Mouse (Mus musculus): ENCODE data around the gene Gm21972. TPM values are rescaled to one million over a fixed set of nuclear protein-coding genes. Genes with fewer than 3 reads are reported as not detected.

Gene Gm21972
- not detected in 2 replicates for polyA plus RNA-seq (2015; fragmentation: Nextera tagmentation; extraction: Ambion mirVana)

- WGBS (ENCODE audit: insufficient replicate concordance), result 85% methylated on average over 4 of the region's 4 CpGs
- Histone ChIP-seq H3K4me3 (replicated peaks) (no peak within 1 kb of the TSS), H3K9ac (no peak within 1 kb of the TSS), H3K4me2 (no peak within 1 kb of the TSS), H3K9me3 (replicated peaks) (no peaks in the 10 kb centered on the region), H3K27ac (replicated peaks) (no peak within 1 kb of the TSS), H3K36me3 (replicated peaks) (peaks cover 85% of the 10 kb centered on the region), H3K4me1 (replicated peaks) (no peaks in the 10 kb centered on the region), H3K27me3 (no peaks in the 10 kb centered on the region)
- ATAC-seq (ENCODE audit: insufficient read depth), result no peak
Observed at GRCm38 (mm10) chr1:86133337-86133736, at the start of gene Gm21972. TSS of gene Gm21972 (plus strand) at chr1:86133637.

- no peak overlapping the region for H3K9ac ChIP-seq
- 74% methylated on average over 7 of the region's 7 CpGs for WGBS (ENCODE audit: insufficient replicate concordance)
- H3K4me2 ChIP-seq, result no peak overlapping the region
- no peak overlapping the region for H3K4me3 ChIP-seq (replicated peaks)
- H3K27ac ChIP-seq (replicated peaks), result no peak overlapping the region
- no peaks in the 10 kb centered on the region for H3K27me3 ChIP-seq
- H3K36me3 ChIP-seq (replicated peaks), result peaks cover 81% of the 10 kb centered on the region
- no peaks in the 10 kb centered on the region for H3K9me3 ChIP-seq (replicated peaks)
- no peak for ATAC-seq (ENCODE audit: insufficient read depth)
- H3K4me1 ChIP-seq (replicated peaks), result no peaks in the 10 kb centered on the region
Observed at GRCm38 (mm10) chr1:86094413-86094812, 39.0 kb upstream of the Gm21972 start.

- no peak overlapping the region for H3K4me3 ChIP-seq (replicated peaks)
- no peak overlapping the region for H3K4me2 ChIP-seq
- no peak for ATAC-seq (ENCODE audit: insufficient read depth)
- H3K36me3 ChIP-seq (replicated peaks), result peaks cover 26% of the 10 kb centered on the region
- H3K9ac ChIP-seq, result no peak overlapping the region
- 94% methylated on average over 1 of the region's 1 CpGs for WGBS (ENCODE audit: insufficient replicate concordance)
- H3K4me1 ChIP-seq (replicated peaks), result no peaks in the 10 kb centered on the region
- no peaks in the 10 kb centered on the region for H3K9me3 ChIP-seq (replicated peaks)
- no peaks in the 10 kb centered on the region for H3K27me3 ChIP-seq
- no peak overlapping the region for H3K27ac ChIP-seq (replicated peaks)
Observed at GRCm38 (mm10) chr1:86105054-86105453, 28.4 kb upstream of the Gm21972 start.

GRCm38 (mm10) chr1:86111779-86112178, 21.7 kb upstream of the Gm21972 start, which contains the start of gene Htr2b:
TSS of gene Htr2b (minus strand) at chr1:86111970.
- Histone ChIP-seq H3K27ac (replicated peaks) (no peak within 1 kb of the TSS), H3K4me1 (replicated peaks) (no peaks in the 10 kb centered on the region), H3K27me3 (no peaks in the 10 kb centered on the region), H3K9ac (no peak within 1 kb of the TSS), H3K9me3 (replicated peaks) (no peaks in the 10 kb centered on the region), H3K4me3 (replicated peaks) (no peak within 1 kb of the TSS), H3K36me3 (replicated peaks) (peaks cover 23% of the 10 kb centered on the region), H3K4me2 (no peak within 1 kb of the TSS)
- ATAC-seq (ENCODE audit: insufficient read depth), result no peak
- 71% methylated on average over 6 of the region's 6 CpGs for WGBS (ENCODE audit: insufficient replicate concordance)

GRCm38 (mm10) chr1:86114141-86114540, 19.3 kb upstream of the Gm21972 start:
- WGBS (ENCODE audit: insufficient replicate concordance), result 80% methylated on average over 3 of the region's 3 CpGs
- Histone ChIP-seq H3K9ac (no peak overlapping the region), H3K27me3 (no peaks in the 10 kb centered on the region), H3K9me3 (replicated peaks) (no peaks in the 10 kb centered on the region), H3K4me2 (no peak overlapping the region), H3K4me1 (replicated peaks) (no peaks in the 10 kb centered on the region), H3K27ac (replicated peaks) (no peak overlapping the region), H3K4me3 (replicated peaks) (no peak overlapping the region), H3K36me3 (replicated peaks) (peaks cover 37% of the 10 kb centered on the region)
- no peak for ATAC-seq (ENCODE audit: insufficient read depth)

- peaks cover 75% of the 10 kb centered on the region for H3K36me3 ChIP-seq (replicated peaks)
- 85% methylated on average over 4 of the region's 4 CpGs for WGBS (ENCODE audit: insufficient replicate concordance)
- no peak overlapping the region for H3K4me2 ChIP-seq
- H3K27ac ChIP-seq (replicated peaks), result no peak overlapping the region
- H3K4me3 ChIP-seq (replicated peaks), result no peak overlapping the region
- ATAC-seq (ENCODE audit: insufficient read depth), result no peak
- no peaks in the 10 kb centered on the region for H3K27me3 ChIP-seq
- H3K4me1 ChIP-seq (replicated peaks), result no peaks in the 10 kb centered on the region
- no peak overlapping the region for H3K9ac ChIP-seq
- no peaks in the 10 kb centered on the region for H3K9me3 ChIP-seq (replicated peaks)
Observed at GRCm38 (mm10) chr1:86119549-86119948, 13.9 kb upstream of the Gm21972 start.

- no peaks in the 10 kb centered on the region for H3K4me1 ChIP-seq (replicated peaks)
- no peak overlapping the region for H3K4me3 ChIP-seq (replicated peaks)
- no peak overlapping the region for H3K9ac ChIP-seq
- 85% methylated on average over 2 of the region's 2 CpGs for WGBS (ENCODE audit: insufficient replicate concordance)
- H3K27me3 ChIP-seq, result no peaks in the 10 kb centered on the region
- H3K36me3 ChIP-seq (replicated peaks), result peaks cover 85% of the 10 kb centered on the region
- no peak overlapping the region for H3K4me2 ChIP-seq
- H3K27ac ChIP-seq (replicated peaks), result no peak overlapping the region
- no peaks in the 10 kb centered on the region for H3K9me3 ChIP-seq (replicated peaks)
- ATAC-seq (ENCODE audit: insufficient read depth), result no peak
Observed at GRCm38 (mm10) chr1:86126036-86126435, 7.4 kb upstream of the Gm21972 start.

- no peak overlapping the region for H3K27ac ChIP-seq (replicated peaks)
- H3K4me3 ChIP-seq (replicated peaks), result no peak overlapping the region
- peaks cover 86% of the 10 kb centered on the region for H3K36me3 ChIP-seq (replicated peaks)
- H3K4me2 ChIP-seq, result no peak overlapping the region
- no peak overlapping the region for H3K9ac ChIP-seq
- H3K9me3 ChIP-seq (replicated peaks), result no peaks in the 10 kb centered on the region
- 87% methylated on average over 6 of the region's 6 CpGs for WGBS (ENCODE audit: insufficient replicate concordance)
- ATAC-seq (ENCODE audit: insufficient read depth), result no peak
- no peaks in the 10 kb centered on the region for H3K4me1 ChIP-seq (replicated peaks)
- no peaks in the 10 kb centered on the region for H3K27me3 ChIP-seq
Observed at GRCm38 (mm10) chr1:86135315-86135714, 1.9 kb downstream of the Gm21972 start.

GRCm38 (mm10) chr1:86141081-86141480, 7.6 kb downstream of the Gm21972 start:
- WGBS (ENCODE audit: insufficient replicate concordance), result 76% methylated on average over 3 of the region's 3 CpGs
- peaks cover 47% of the 10 kb centered on the region for H3K36me3 ChIP-seq (replicated peaks)

GRCm38 (mm10) chr1:86143165-86143564, 9.7 kb downstream of the Gm21972 start:
- no peak overlapping the region for H3K27ac ChIP-seq (replicated peaks)
- no peaks in the 10 kb centered on the region for H3K9me3 ChIP-seq (replicated peaks)
- ATAC-seq (ENCODE audit: insufficient read depth), result no peak
- H3K9ac ChIP-seq, result no peak overlapping the region
- no peak overlapping the region for H3K4me2 ChIP-seq
- peaks cover 28% of the 10 kb centered on the region for H3K36me3 ChIP-seq (replicated peaks)
- no peak overlapping the region for H3K4me3 ChIP-seq (replicated peaks)
- 0 out of 2 replicates have a peak, but pooled peaks cover 4% of the 10 kb centered on the region for H3K4me1 ChIP-seq (replicated peaks)
- no peaks in the 10 kb centered on the region for H3K27me3 ChIP-seq
- 56% methylated on average over 4 of the region's 4 CpGs for WGBS (ENCODE audit: insufficient replicate concordance)

More at GRCm38 (mm10) chr1:86141081-86141480, 7.6 kb downstream of the Gm21972 start:
- H3K4me2 ChIP-seq, result no peak overlapping the region
- H3K9me3 ChIP-seq (replicated peaks), result no peaks in the 10 kb centered on the region
- H3K9ac ChIP-seq, result no peak overlapping the region
- ATAC-seq (ENCODE audit: insufficient read depth), result no peak
- H3K27me3 ChIP-seq, result no peaks in the 10 kb centered on the region
- H3K4me3 ChIP-seq (replicated peaks), result no peak overlapping the region
- no peak overlapping the region for H3K27ac ChIP-seq (replicated peaks)
- H3K4me1 ChIP-seq (replicated peaks), result no peaks in the 10 kb centered on the region

GRCm38 (mm10) chr1:86144001-86144944, 10.8 kb downstream of the Gm21972 start:
- Histone ChIP-seq H3K4me3 (replicated peaks) (no peak overlapping the region), H3K9ac (no peak overlapping the region), H3K4me2 (no peak overlapping the region), H3K36me3 (replicated peaks) (peaks cover 17% of the 10 kb centered on the region), H3K27me3 (no peaks in the 10 kb centered on the region), H3K27ac (replicated peaks) (no peak overlapping the region), H3K4me1 (replicated peaks) (0 out of 2 replicates have a peak, but pooled peaks cover 4% of the 10 kb centered on the region), H3K9me3 (replicated peaks) (no peaks in the 10 kb centered on the region)
- WGBS (ENCODE audit: insufficient replicate concordance), result 67% methylated on average over 21 of the region's 21 CpGs
- no peak for ATAC-seq (ENCODE audit: insufficient read depth)

Data from liver, embryonic 15.5 days (tissue).